Mouse (Mus musculus) cerebellum, adult (tissue): Measurements from ENCODE around the gene Rps15.
A peak's percentile ranks its signal among the peaks of the same experiment; 100 is the strongest.

Experiments
- ATAC-seq: cut with Nextera tagmentation; 2 replicates; pipeline ENCODE4 v1.9.2; 2017; ENCODE audit warnings: mild to moderate bottlenecking, moderate library complexity, mixed read lengths; ENCODE audit not compliant: insufficient number of reproducible peaks, low FRiP score, low TSS enrichment

The Rps15 gene

DNA sequence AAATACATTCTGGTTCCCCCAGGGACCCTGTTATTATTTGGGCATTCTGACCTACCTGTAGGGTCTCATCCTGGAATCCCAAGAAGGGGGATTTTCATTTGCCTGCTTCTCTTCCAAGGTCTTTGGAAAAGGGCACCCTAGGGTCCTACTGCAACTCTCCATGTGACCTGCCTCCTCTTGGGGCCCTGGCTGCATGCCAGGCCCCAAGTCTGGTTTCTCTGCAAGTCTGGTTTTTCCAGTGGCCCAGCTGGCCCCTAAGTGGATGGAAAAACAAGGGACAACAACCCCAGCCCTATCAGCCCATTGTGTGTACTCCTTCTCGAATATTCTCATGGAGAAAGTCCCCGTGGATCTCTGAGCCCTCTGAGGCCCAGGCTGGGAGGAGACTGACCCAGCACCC lies 38.6 kb downstream of the Rps15 start:
- no peak for ATAC-seq

- ATAC-seq: peak; percentile 21; the same call in 1 of the 2 replicates
These were observed 39.6 kb downstream of the Rps15 start for GRCm38 (mm10) chr10:80331636-80332524.

- ATAC-seq: peak; percentile 19; the same call in 1 of the 2 replicates
These were observed 40.3 kb downstream of the Rps15 start for GRCm38 (mm10) chr10:80332525-80332989.

GRCm38 (mm10) chr10:80336263-80336662 lies 44.0 kb downstream of the Rps15 start:
- ATAC-seq: no peak

- ATAC-seq: peak; percentile 54; the same call in 1 of the 2 replicates
These were observed 47.9 kb downstream of the Rps15 start for GRCm38 (mm10) chr10:80339941-80340750.

DNA sequence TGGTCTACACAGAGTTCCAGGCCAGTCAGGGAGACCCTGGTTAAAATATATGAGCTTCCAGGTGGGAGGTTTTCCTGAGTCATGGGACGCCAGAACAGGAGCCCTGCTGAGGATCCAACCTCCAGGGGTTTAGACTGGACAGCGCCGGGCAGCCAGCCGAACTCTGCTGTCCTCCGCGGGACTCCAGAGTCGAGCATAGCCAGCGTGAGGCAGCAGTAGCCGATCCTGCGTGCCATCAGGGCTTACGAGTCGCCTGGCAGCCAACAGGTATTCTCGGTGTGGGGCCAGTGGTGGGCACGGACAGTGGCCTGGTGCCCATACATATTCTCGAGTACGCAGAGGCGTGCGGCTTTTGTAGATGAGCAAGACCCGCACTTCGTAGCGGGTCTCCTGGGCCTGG lies 48.8 kb downstream of the Rps15 start:
- ATAC-seq: no peak

DNA sequence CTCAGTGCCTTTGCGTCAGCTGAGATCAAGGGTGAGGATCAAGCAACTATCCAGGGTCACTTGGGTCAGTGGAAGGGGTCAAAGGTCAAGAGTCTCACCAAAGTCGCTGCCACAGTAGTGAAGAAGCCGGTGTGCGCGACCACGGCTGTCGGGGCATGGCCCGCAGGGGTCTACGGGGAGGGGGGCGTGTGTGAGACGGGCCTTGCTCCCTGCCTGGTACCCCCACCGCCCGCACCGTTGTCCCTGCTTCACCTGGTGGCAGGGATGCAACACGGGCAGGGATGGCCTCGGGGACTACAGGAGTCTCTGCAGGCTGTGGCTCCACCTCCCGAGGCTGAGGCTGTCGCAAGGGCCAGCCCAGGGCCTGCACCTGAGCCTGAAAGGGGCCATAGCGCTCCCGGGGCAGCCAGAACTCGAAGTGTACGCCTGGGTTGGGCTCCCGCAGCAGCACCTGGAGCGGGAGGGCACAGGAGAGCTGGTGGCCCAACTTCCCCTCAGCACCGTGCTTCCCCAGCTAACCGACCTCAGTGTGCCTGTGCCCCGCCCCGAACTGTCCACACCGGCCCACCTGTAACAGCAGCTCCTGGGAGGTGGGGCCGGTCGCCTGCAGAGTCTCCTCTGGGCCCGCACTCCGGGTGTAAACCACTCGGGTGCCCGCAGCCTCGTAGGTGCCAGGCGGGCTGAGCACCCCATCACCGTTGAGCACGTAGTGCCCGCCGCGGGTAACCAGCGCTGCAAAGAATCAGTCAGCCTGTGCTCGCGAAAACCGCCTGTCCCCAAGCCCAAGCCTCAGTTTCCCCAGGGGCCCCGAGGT lies 49.4 kb downstream of the Rps15 start:
- ATAC-seq: no peak

GRCm38 (mm10) chr10:80342305-80342748 lies 50.1 kb downstream of the Rps15 start:
- ATAC-seq: no peak

DNA sequence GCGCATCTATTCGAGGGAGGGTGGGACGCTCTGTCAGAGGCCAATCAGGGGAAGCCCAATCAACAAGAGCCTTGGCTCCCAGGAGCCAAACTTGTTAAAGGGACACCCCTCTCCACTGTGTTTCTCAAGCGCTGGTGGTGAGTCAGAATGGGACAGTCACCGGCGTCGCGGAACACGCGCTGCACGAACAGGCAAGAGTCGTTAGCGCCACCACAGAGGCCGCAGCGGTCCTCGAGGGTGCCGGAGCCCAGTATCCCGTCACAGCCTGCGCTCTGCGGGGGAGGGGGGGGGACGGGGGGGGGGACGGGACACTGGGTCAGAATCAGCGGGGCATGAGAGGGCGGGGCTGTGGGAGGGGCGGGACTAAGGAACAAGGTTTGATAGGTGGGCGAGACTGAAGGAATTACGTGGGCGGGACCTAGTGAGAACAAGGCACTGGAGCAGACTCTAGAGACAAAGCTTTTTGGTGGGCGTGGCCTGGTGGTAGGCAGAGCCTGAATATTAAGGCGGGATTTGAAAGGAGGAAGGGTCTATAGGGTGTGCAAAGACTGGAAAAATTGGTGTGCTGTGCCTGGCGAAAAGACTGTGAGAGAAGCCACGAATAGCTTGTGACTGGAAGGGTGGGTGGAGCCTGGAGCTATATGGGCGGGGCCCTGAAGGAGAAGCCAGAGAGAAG lies 50.6 kb downstream of the Rps15 start:
- no peak for ATAC-seq

GRCm38 (mm10) chr10:80343425-80343895 lies 51.2 kb downstream of the Rps15 start:
- no peak for ATAC-seq
